15 mouse cellular contexts compared by ENCODE assay signal in the genomic region with DNA sequence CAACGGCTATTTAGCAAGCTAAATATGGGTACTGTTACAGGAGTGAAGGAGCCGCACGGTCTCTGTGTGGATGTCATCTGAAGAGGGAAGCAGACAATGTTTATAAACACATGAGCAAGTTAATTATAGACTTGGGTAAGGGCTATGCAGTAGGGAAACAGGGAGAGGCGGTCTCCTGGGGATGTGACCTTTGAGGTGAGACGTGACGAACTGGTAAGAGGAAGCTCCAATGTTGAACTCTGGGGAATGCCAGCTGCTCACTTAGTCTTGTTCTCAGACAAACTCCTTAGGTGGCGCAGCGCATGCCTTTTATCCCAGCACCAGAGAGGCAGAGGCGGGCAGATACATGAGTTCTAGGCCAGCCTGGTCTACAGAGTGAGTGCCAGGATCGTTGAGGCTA. TPM values are rescaled to one million over a fixed set of nuclear protein-coding genes. Genes with fewer than 3 reads are reported as not detected.
DNase-seq lines count a peak whose midpoint lies in the region; ATAC-seq and TF ChIP-seq lines count a peak whose summit lies in the region.
"Had no signal": no experiment of that assay in that cellular context is flagged by ENCODE, and none has a peak within 500 bp of the region (broad histone marks: within the 10 kb centered on the region; RNA-seq: fewer than 3 reads in every experiment).

No protein-coding gene starts in this region.

- no peaks in the 10 kb centered on the region for H3K27me3 ChIP-seq in heart, adult 2 months (ENCODE audit: control insufficient read depth, insufficient read depth, low read length)
- H3K27me3 ChIP-seq in heart, embryonic 11.5 days (ENCODE audit: control insufficient read depth, insufficient read depth, low read length) = no peaks in the 10 kb centered on the region
- H3K27me3 ChIP-seq: neural tube, embryonic 12.5 days had no signal

- no peak overlapping the region for H3K9ac ChIP-seq in heart, adult 2 months (ENCODE audit: low read depth, low read length)
- no peak overlapping the region for H3K9ac ChIP-seq in heart, embryonic 11.5 days (ENCODE audit: low read depth, low read length)
- H3K9ac ChIP-seq: liver, embryonic 15.5 days; neural tube, embryonic 12.5 days had no signal

- H3K9me3 ChIP-seq in heart, embryonic 11.5 days (replicated peaks; ENCODE audit: control insufficient read depth, low read length) = no peaks in the 10 kb centered on the region
- H3K9me3 ChIP-seq: limb, embryonic 10.5 days; liver, embryonic 15.5 days; neural tube, embryonic 12.5 days had no signal

- TF ChIP-seq CTCF in heart, adult 2 months (IDR thresholded peaks at IDR 0.05) = no peak

- intact Hi-C loops in heart, adult 2 months (cut with DNase I) = loop anchor here (2.0 to 5.0 kb wide), 3 partner anchors 23 to 360 kb away; a partner anchor contains a TSS
- intact Hi-C loops in left cerebral cortex, postnatal 10 days (cut with DNase I) = loop anchor here (5.0 to 10.0 kb wide), 2 partner anchors 50 to 363 kb away; a partner anchor contains a TSS

- WGBS in heart, adult 2 months = 36% methylated on average over 10 of the region's 10 CpGs
- WGBS in heart, embryonic 11.5 days (ENCODE audit: insufficient replicate concordance) = 60% methylated on average over 10 of the region's 10 CpGs

- H3K4me2 ChIP-seq in heart, embryonic 11.5 days = no peak overlapping the region
- H3K4me2 ChIP-seq: liver, embryonic 15.5 days; midbrain, embryonic 11.5 days; neural tube, embryonic 12.5 days had no signal

- ATAC-seq in heart, embryonic 11.5 days (replicated peaks; ENCODE audit: insufficient number of reproducible peaks, low FRiP score, low TSS enrichment) = no peak

- no peaks in the 10 kb centered on the region for H3K36me3 ChIP-seq in heart, adult 2 months (ENCODE audit: control insufficient read depth, insufficient read depth, low read length)
- H3K36me3 ChIP-seq in heart, embryonic 11.5 days (ENCODE audit: control insufficient read depth, insufficient read depth, low read length) = no peaks in the 10 kb centered on the region
- H3K36me3 ChIP-seq: limb, embryonic 10.5 days; liver, embryonic 15.5 days; neural tube, embryonic 12.5 days had no signal

- H3K4me1 ChIP-seq in heart, adult 2 months (ENCODE audit: control insufficient read depth, insufficient read depth, low read length) = peaks cover 4% of the 10 kb centered on the region
- H3K4me1 ChIP-seq in heart, embryonic 11.5 days (ENCODE audit: control insufficient read depth, insufficient read depth, low read length) = peaks cover 5% of the 10 kb centered on the region; the same call in 1 of the 2 replicates
- H3K4me1 ChIP-seq: neural tube, embryonic 12.5 days had no signal

- TF ChIP-seq POLR2A in heart, adult 2 months (IDR thresholded peaks at IDR 0.05; ENCODE audit: insufficient read depth, low read depth, low read length) = no peak

- DNase-seq in heart, adult 2 months = peak in 1 of 2 experiments; percentile 54
- DNase-seq in spleen, postnatal 36 days (ENCODE audit: low spot score in 2 of 2) = peak; percentile 29 to 32
- no peak for DNase-seq in spleen, postnatal 4 days (ENCODE audit: low spot score in 2 of 2)
- DNase-seq in kidney, postnatal 14 days = peak; percentile 69
- DNase-seq in left cerebral cortex, postnatal 10 days (ENCODE audit: extremely low spot score in 1 of 2, low spot score in 2 of 2) = no peak
- no peak for DNase-seq in Muller cell, postnatal 12 days (ENCODE audit: inconsistent ontology term)
- no peak for DNase-seq in spleen, postnatal 14 days (ENCODE audit: low spot score in 2 of 2)
- DNase-seq: cerebellum, adult 2 months; layer of hippocampus, adult 9-11 months had no signal

- no peak overlapping the region for H3K4me3 ChIP-seq in heart, adult 2 months
- H3K4me3 ChIP-seq in heart, embryonic 11.5 days (ENCODE audit: low read depth, low read length) = no peak overlapping the region
- H3K4me3 ChIP-seq: limb, embryonic 10.5 days; liver, embryonic 15.5 days; neural tube, embryonic 12.5 days had no signal

- no peaks in the 10 kb centered on the region for H3K79me2 ChIP-seq in heart, adult 2 months (replicated peaks; ENCODE audit: control insufficient read depth, insufficient read depth, low read length)

- 0 out of 2 replicates have a peak, but pooled peaks have one; percentile 56 for TF ChIP-seq EP300 in heart, adult 2 months (IDR thresholded peaks at IDR 0.05; ENCODE audit: insufficient read depth, low read depth, low read length)

- peak overlapping the region; percentile 85 for H3K27ac ChIP-seq in heart, adult 2 months
- H3K27ac ChIP-seq in heart, embryonic 11.5 days (ENCODE audit: low read depth, low read length) = no peak overlapping the region
- H3K27ac ChIP-seq: limb, embryonic 10.5 days; liver, embryonic 15.5 days; neural tube, embryonic 12.5 days had no signal

RNA-seq across cellular contexts. Expression of a gene that starts 14.4 kb away (rescaled TPM):
- total RNA-seq in heart, adult 2 months (2021) = 100 to 1,000 TPM; 112 to 138 TPM
- polyA plus RNA-seq in heart, adult 2 months (2012; rRNA removed) = 46.9 and 48.7 TPM in 2 replicates
- polyA plus RNA-seq in heart, embryonic 11.5 days (2014; fragmentation: Nextera tagmentation; extraction: Ambion mirVana) = 56.4 and 56.7 TPM in 2 replicates
- total RNA-seq in left cerebral cortex, postnatal 10 days (2021) = 1 to 10 TPM in 1 of 2 experiments, under 1 TPM in 1; 0.51 to 1.0 TPM
- total RNA-seq: MEL had no signal

RNA-seq across cellular contexts. Expression of a gene that starts 22.6 kb away (rescaled TPM):
- 10 to 100 TPM; 33.7 to 39.6 TPM for total RNA-seq in heart, adult 2 months (2021)
- 32.1 and 49.6 TPM in 2 replicates for polyA plus RNA-seq in heart, adult 2 months (2012; rRNA removed)
- polyA plus RNA-seq in heart, embryonic 11.5 days (2014; fragmentation: Nextera tagmentation; extraction: Ambion mirVana) = 18.4 and 20.6 TPM in 2 replicates
- 100 to 1,000 TPM; 115 to 116 TPM for total RNA-seq in left cerebral cortex, postnatal 10 days (2021)

RNA-seq across cellular contexts. Expression of a gene that starts 48.8 kb away (rescaled TPM):
- 10 to 100 TPM; 43.9 to 44.8 TPM for total RNA-seq in heart, adult 2 months (2021)
- polyA plus RNA-seq in heart, adult 2 months (2012; rRNA removed) = 10.7 and 18.3 TPM in 2 replicates
- polyA plus RNA-seq in heart, embryonic 11.5 days (2014; fragmentation: Nextera tagmentation; extraction: Ambion mirVana) = 85.8 and 87.1 TPM in 2 replicates
- 100 to 1,000 TPM; 107 to 121 TPM for total RNA-seq in left cerebral cortex, postnatal 10 days (2021)

RNA-seq across cellular contexts. Expression of a gene that starts 55.7 kb away (rescaled TPM):
- total RNA-seq in heart, adult 2 months (2021) = 10 to 100 TPM in 1 of 2 experiments, 1 to 10 TPM in 1; 7.8 to 10.2 TPM
- 8.6 and 9.4 TPM in 2 replicates for polyA plus RNA-seq in heart, adult 2 months (2012; rRNA removed)
- 1.8 and 2.1 TPM in 2 replicates for polyA plus RNA-seq in heart, embryonic 11.5 days (2014; fragmentation: Nextera tagmentation; extraction: Ambion mirVana)
- 1 to 10 TPM; 3.5 to 4.4 TPM for total RNA-seq in left cerebral cortex, postnatal 10 days (2021)

Comparison
In these comparisons a context has a peak if more than half of its experiments do, and no peak if none do; other contexts are left out.
1. DNase-seq: peak in spleen, postnatal 36 days (2 of 2) and kidney, postnatal 14 days (single experiment); none in spleen, postnatal 4 days (0 of 2), left cerebral cortex, postnatal 10 days (0 of 2), Muller cell, postnatal 12 days (single experiment) and spleen, postnatal 14 days (0 of 2).
2. RNA of a gene that starts 14.4 kb away (total RNA-seq): 112 to 138 TPM in heart, adult 2 months; 0.51 to 1.0 TPM in left cerebral cortex, postnatal 10 days; every median in the first group is over 10 times any median in the second.